Mouse (Mus musculus): Measurements from ENCODE around the gene Fbxo34.
"Not testable (repeated sequence)": the region's sequence is repeated elsewhere in the genome, so short reads cannot be mapped to it uniquely, and the experiment has no call there.

The Fbxo34 gene

GRCm38 (mm10) chr14:47516755-47517154, 66.5 kb downstream of the Fbxo34 start:
- DNase-seq (ENCODE audit: low spot score in 2 of 2) = no peak

DNA sequence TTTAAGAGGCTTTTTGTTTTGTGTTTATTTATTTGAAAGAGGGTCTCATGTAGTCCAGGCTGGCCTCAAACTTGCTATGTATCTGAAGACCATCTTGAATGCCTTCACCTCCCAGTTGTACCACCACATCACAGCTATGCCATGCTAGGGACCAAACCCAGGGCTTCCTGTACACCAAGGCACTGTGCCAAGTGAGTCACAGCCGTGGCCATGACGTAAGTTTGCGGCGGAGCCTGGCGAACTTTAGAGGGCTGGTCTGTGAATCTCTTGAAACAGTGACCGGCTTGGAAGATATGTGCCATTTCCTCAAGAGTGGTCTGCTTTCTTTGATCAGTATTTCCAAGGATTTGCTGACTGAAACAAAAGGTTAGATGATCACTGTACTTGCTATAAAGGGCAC, 68.4 kb downstream of the Fbxo34 start:
- DNase-seq (ENCODE audit: low spot score in 2 of 2) = peak; percentile 25 to 54

DNA sequence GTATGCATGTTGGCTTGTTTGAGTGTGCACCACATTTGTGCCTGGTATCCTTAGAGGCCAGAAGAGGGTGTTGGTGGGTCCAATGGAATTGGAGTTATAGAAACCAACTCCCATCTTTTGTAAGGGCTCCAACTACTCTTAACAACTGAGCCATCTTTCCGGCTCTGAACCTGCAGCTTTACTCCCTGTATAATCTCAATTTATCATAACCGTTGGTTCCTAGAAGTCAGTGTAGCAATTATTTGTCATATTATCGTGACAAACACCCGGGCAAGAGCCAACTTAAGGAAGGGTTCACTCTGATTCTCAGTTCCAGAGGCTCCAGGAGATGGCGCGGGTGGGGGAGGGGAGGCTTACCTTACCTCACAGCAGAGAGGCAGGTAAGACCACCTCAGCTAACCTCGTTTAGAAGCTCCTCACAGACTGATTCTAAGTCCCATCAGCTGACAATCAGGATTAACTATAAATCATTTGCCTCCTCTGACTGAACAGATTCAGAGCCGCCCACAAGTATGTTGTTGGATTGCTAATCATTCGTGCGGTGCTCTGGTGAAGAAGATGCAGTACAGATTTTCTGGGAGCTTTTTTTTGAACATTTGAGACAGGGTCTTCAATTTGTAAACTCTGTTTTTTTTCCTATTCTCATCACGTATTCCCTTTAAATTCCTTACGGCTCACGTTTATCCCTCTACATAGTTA, 70.7 kb downstream of the Fbxo34 start:
- no peak for DNase-seq (ENCODE audit: low spot score in 2 of 2)

- DNase-seq (ENCODE audit: low spot score in 2 of 2) = no peak
These were observed 71.4 kb downstream of the Fbxo34 start for GRCm38 (mm10) chr14:47521609-47522008.

DNA sequence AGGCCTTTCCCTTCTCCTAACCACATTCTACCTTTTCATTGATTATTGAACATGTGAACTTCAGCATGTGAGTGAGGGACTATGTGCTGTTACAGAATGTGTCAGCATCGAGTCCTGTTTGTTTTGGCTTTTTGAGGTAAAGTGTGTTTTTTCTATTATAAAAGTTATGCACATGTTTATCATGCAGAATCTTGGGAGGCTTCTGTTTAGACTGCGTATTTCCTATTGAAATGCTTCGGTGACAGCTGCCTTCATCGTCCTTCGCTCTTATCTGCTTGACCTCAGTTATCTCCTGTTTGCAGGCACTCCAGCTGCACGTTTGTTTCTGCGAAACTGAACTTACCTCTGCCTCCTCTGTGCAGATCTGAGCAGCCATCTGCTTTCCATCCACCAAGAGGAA, 72.1 kb downstream of the Fbxo34 start:
- DNase-seq (ENCODE audit: low spot score in 2 of 2) = no peak

- no peak for DNase-seq (ENCODE audit: low spot score in 2 of 2)
These were observed 75.2 kb downstream of the Fbxo34 start for GRCm38 (mm10) chr14:47525374-47525773.

DNA sequence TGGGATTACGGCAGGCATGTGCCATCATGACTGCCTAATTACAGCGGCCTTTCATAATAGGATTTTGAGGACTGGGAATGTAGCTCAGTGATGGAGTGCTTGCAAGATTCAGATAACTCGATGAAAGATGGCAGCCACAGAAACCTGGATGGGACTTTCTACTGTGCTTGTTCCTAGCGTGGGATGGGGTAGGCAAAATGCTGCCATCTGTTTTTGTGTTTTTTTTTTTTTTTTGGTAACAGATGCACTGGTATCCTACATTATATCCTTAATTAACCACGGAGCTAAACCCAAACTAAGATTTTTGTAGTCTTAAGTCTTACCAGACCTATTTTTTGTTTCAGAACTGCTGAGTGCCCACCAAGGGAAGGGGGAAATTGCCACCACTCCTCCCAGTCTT, 75.6 kb downstream of the Fbxo34 start:
- no peak for DNase-seq (ENCODE audit: low spot score in 2 of 2)

- no peak for DNase-seq (ENCODE audit: low spot score in 2 of 2)
These were observed 77.6 kb downstream of the Fbxo34 start for GRCm38 (mm10) chr14:47527833-47528232.

GRCm38 (mm10) chr14:47528293-47528692, 78.1 kb downstream of the Fbxo34 start:
- DNase-seq (ENCODE audit: low spot score in 2 of 2) = no peak

GRCm38 (mm10) chr14:47529019-47529418, 78.8 kb downstream of the Fbxo34 start:
- DNase-seq (ENCODE audit: low spot score in 2 of 2) = peak; percentile 40 to 54

DNA sequence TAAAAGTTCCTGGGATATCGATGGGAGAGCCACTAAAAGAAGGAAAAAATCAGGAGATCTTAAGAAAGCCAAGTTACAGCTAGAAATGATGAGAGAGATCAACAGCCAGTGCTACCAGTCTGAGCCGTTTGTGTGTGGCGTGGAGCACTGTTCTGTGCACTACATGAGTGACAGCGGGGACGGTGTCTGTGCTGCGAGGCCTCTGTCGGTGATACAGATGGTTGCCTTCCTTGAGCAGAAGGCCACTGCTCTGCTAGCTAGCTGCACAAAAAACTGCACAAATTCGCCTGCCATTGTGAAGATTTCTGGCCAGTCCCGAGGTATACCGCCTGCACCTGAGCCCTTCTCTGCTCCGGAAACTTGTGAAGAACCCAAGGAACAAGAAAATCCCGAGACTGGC, 79.4 kb downstream of the Fbxo34 start:
- not testable (repeated sequence) for DNase-seq (ENCODE audit: low spot score in 2 of 2)

GRCm38 (mm10) chr14:47532496-47532895, 82.3 kb downstream of the Fbxo34 start:
- DNase-seq (ENCODE audit: low spot score in 2 of 2) = no peak

GRCm38 (mm10) chr14:47533365-47534175, 83.3 kb downstream of the Fbxo34 start:
- DNase-seq (ENCODE audit: low spot score in 2 of 2) = peak; percentile 52 to 66

- no peak for DNase-seq (ENCODE audit: low spot score in 2 of 2)
These were observed 83.9 kb downstream of the Fbxo34 start for GRCm38 (mm10) chr14:47534176-47534525.

- DNase-seq (ENCODE audit: low spot score in 2 of 2) = no peak
These were observed 84.9 kb downstream of the Fbxo34 start for GRCm38 (mm10) chr14:47535096-47535495.

DNA sequence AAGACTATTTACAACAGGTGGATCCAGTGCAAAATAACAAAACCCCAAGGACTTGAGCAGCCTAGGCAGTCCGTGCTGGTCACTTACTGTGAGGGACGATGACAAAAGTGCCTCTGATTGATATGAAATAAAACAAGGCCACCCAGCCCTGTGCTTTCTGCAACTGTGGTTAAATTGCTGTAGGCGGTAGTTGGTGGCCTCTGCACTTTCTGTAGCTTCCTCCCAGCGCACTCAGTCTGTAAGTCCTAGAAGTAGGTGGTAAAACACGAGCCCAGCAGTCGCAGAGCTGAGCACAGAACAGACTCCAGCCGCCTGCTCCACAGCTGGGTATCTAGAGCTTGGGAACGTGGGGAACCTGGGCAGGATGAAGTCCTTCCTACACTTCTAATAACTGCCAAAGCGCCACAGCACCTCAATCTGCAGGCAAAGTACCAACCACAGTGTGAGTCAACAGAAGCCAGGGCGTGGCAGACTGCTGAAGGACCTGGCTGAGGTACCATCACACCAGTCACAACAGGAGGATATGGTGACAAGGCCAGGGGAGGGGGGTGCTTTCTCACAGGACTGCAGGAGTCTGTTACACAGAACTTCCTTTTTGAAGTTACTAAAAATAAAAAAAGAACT, 91.2 kb downstream of the Fbxo34 start:
- DNase-seq (ENCODE audit: low spot score in 2 of 2) = no peak

GRCm38 (mm10) chr14:47542283-47542682, 92.1 kb downstream of the Fbxo34 start:
- DNase-seq (ENCODE audit: low spot score in 2 of 2) = no peak

DNA sequence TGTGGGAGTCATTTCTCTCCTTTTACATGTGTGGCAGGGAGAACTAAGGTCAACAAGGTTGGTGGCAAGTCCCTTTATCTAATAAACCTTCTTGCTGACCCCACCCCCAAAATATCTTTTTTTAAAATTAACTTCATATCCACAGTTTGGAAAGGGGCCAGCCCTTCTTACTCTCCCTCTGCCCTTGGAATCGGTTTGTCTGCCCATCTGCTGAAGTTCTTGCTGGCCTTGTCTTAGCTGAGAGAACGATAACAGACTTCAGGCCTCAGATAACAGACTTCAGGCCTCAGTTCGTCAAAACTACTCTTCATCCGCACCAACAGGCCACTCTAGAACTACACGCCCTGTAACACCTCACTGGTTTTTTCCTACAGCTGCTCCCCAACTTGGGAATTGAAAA, 94.1 kb downstream of the Fbxo34 start:
- DNase-seq (ENCODE audit: low spot score in 2 of 2) = no peak

GRCm38 (mm10) chr14:47544877-47545276, 94.7 kb downstream of the Fbxo34 start:
- no peak for DNase-seq (ENCODE audit: low spot score in 2 of 2)

- DNase-seq (ENCODE audit: low spot score in 2 of 2) = no peak
These were observed 101.4 kb downstream of the Fbxo34 start for GRCm38 (mm10) chr14:47551668-47552067.

- no peak for DNase-seq (ENCODE audit: low spot score in 2 of 2)
These were observed 103.2 kb downstream of the Fbxo34 start for GRCm38 (mm10) chr14:47553380-47553779.

DNA sequence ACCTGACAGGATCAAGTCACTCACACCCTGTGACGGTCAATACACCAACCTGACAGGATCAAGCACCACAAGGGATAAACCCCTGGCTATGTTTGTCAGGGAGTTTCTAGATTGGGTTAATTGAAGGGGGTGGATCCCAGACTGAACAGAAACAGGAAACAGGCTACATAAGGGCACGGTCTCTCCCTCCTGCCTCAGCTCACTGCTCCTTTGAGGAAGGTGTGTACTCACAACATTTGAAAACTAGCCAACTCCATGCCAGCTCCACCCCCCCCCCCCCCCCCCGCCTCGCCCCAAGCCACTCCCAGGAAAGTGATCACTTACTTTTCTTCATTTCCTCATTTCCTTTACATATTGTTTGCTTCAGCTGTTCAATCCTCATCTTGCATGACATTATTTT, 104.0 kb downstream of the Fbxo34 start:
- no peak for DNase-seq (ENCODE audit: low spot score in 2 of 2)

DNA sequence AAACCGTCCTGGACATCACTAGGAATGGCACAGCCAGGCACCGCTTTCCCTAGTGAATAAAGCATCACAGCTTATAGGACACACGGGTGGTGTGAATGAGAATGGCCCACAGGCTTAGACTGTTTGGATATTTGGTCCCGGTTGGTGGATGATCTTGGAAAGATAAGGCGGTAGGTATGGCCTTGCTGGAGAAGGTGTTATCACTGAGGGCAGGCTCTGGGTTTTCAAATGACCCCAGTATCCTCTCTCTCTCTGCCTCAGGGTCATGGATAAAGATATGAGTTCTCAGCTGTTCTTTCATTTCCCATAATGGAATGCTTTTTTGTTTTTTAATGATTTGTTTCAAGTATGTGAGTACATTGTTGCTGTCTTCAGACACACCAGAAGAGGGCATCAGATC, 105.0 kb downstream of the Fbxo34 start:
- no peak for DNase-seq (ENCODE audit: low spot score in 2 of 2)
